Mouse (Mus musculus) CH12.LX (cell line): ENCODE measurements around the gene Thumpd1.

Experiments used
- CHD1 ChIP-seq: IDR thresholded peaks from 2 replicates; pipeline ENCODE4 v1.6.1; 2012; ENCODE audit warnings: low read depth, low read length, improper control_type of control experiment, inconsistent platforms
- CTCF ChIP-seq, 2 experiments: IDR thresholded peaks in 1 of 2; conservative IDR thresholded peaks in 1 of 2; 2 replicates each; pipeline ENCODE4 v1.5.1; 2011 to 2012; ENCODE audit warnings: low read depth in 2 of 2, low read length in 2 of 2, improper control_type of control experiment in 1 of 2, inconsistent platforms in 1 of 2, mild to moderate bottlenecking in 1 of 2, moderate library complexity in 1 of 2
- EP300 ChIP-seq: IDR thresholded peaks from 2 replicates; pipeline ENCODE4 v1.6.1; 2011; ENCODE audit warnings: low read length, improper control_type of control experiment
- MAFK ChIP-seq: IDR thresholded peaks from 2 replicates; pipeline ENCODE4 v1.6.1; 2011; ENCODE audit warnings: low read length, improper control_type of control experiment; ENCODE audit not compliant: insufficient replicate concordance
- MAX ChIP-seq: IDR thresholded peaks from 2 replicates; pipeline ENCODE4 v1.6.1; 2011; ENCODE audit warnings: low read length, improper control_type of control experiment
- MEF2A ChIP-seq: IDR thresholded peaks from 2 replicates; pipeline ENCODE4 v1.6.1; 2014; ENCODE audit warnings: low read depth, mild to moderate bottlenecking, inconsistent platforms, low read length, improper control_type of control experiment, borderline replicate concordance
- NRF1 ChIP-seq: IDR thresholded peaks from 2 replicates; pipeline ENCODE4 v1.6.1; 2014; ENCODE audit warnings: low read depth, mild to moderate bottlenecking, inconsistent platforms, low read length, improper control_type of control experiment, moderate library complexity
- POLR2A ChIP-seq: IDR thresholded peaks from 2 replicates; pipeline ENCODE4 v1.6.1; 2011; ENCODE audit warnings: low read depth, mild to moderate bottlenecking, improper control_type of control experiment, low read length
- RAD21 ChIP-seq: IDR thresholded peaks from 2 replicates; pipeline ENCODE4 v1.6.1; 2011; ENCODE audit warnings: low read depth, mild to moderate bottlenecking, low read length, improper control_type of control experiment, moderate library complexity
- ZC3H11A ChIP-seq: IDR thresholded peaks from 2 replicates; pipeline ENCODE4 v1.6.1; 2012; ENCODE audit warnings: low read depth, mild to moderate bottlenecking, inconsistent platforms, low read length, improper control_type of control experiment

GRCm38 (mm10) chr7:119762166-119762697 lies 41.6 kb upstream of the Thumpd1 start:
- TF ChIP-seq EP300 (no peak), MEF2A (no peak), CTCF (conservative IDR thresholded peaks at IDR 0.05 in 1 of 2, IDR thresholded peaks at IDR 0.05 in 1 of 2; ENCODE audit: low read depth in 2 of 2, low read length in 2 of 2) (no peak), ZC3H11A (no peak), MAFK (no peak), NRF1 (no peak), RAD21 (no peak), CHD1 (no peak), MAX (no peak), POLR2A (no peak)
